In the genomic region with DNA sequence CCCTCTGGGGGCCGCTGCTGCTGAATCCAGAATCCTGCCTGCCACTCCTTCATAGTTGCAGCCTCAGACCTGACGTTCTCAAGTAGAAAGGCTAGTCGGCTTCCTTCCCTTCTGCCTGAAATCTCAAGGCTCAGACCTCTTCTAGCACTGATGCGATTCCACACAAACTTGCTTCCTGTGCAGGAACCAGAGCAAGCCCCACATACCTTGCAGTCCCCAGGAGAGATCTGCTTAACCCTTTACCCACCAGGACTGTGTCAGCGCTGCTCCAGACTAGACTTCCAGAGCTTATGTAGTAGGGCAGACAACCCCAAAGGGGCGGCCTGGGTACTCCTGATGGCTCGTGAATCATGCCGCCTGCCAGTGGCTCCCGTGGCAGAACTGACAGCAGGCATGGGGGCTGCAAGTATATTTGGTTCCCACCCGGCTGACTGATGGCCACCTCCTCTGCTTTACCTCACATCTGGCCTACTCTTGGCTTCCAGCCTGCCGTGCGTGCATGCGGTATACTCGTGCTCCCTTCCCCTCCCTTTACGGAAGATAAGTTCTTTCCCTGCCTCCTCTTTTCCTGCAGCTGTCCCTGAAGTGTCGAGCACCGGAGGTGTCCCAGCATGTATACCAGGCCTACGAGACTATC, we compare ENCODE assay signal across 13 mouse cellular contexts. TPM values are rescaled to one million over a fixed set of nuclear protein-coding genes. Genes with fewer than 3 reads are reported as not detected.
A peak's percentile ranks its signal among the peaks of the same experiment; 100 is the strongest.
DNase-seq lines count a peak whose midpoint lies in the region.
"Had no signal": no experiment of that assay in that cellular context is flagged by ENCODE, and none has a peak within 500 bp of the region (broad histone marks: within the 10 kb centered on the region; RNA-seq: fewer than 3 reads in every experiment).

No protein-coding gene starts in this region.

- intact Hi-C loops in left cerebral cortex, postnatal 36 days (cut with DNase I), result loop anchor here (2.0 kb wide), 1 partner anchor 20 kb away; no protein-coding TSS in a partner anchor

- DNase-seq in layer of hippocampus, adult 11-12 months (ENCODE audit: low spot score), result peak; percentile 80
- no peak for DNase-seq in layer of hippocampus, adult 9-10 months (ENCODE audit: low spot score)
- DNase-seq in frontal cortex, postnatal 36 days (ENCODE audit: low spot score in 2 of 2), result peak; percentile 81 to 84
- peak; percentile 76 to 78 for DNase-seq in left cerebral cortex, postnatal 36 days (ENCODE audit: low spot score in 2 of 2)
- DNase-seq in right cerebral cortex, postnatal 36 days (ENCODE audit: low spot score in 2 of 2), result peak; percentile 80 to 86
- DNase-seq in ovary, postnatal 10 days (ENCODE audit: low spot score), result no peak
- no peak for DNase-seq in adrenal gland, postnatal 14 days
- DNase-seq: cerebellum, adult 2 months; gastrocnemius, postnatal 14 days; lung, embryonic 14.5 days; thymus, postnatal 14 days had no signal

RNA-seq across cellular contexts. Expression of a gene that starts 16.7 kb away (rescaled TPM):
- total RNA-seq in left cerebral cortex, postnatal 36 days (2021), result 10 to 100 TPM; 72.2 to 77.6 TPM
- 0.30 and 0.34 TPM in 2 replicates for total RNA-seq in adrenal gland, postnatal 14 days (2021)
- total RNA-seq: megakaryocyte, adult 5-6 weeks; monocyte, adult 5-6 weeks had no signal

RNA-seq across cellular contexts. Expression of a gene that starts 23.9 kb away (rescaled TPM):
- 10 to 100 TPM; 82.7 to 98.5 TPM for total RNA-seq in left cerebral cortex, postnatal 36 days (2021)
- 34.5 and 35.0 TPM in 2 replicates for total RNA-seq in adrenal gland, postnatal 14 days (2021)

RNA-seq across cellular contexts. Expression of a gene that starts 54.6 kb away (rescaled TPM):
- total RNA-seq in left cerebral cortex, postnatal 36 days (2021), result 100 to 1,000 TPM; 145 to 153 TPM
- total RNA-seq in adrenal gland, postnatal 14 days (2021), result 59.5 and 77.4 TPM in 2 replicates

RNA-seq across cellular contexts. Expression of a gene that starts 57.5 kb away (rescaled TPM):
- 10 to 100 TPM; 22.2 to 26.2 TPM for total RNA-seq in left cerebral cortex, postnatal 36 days (2021)
- 18.3 and 19.0 TPM in 2 replicates for total RNA-seq in adrenal gland, postnatal 14 days (2021)

RNA-seq across cellular contexts. Expression of a gene that starts 57.8 kb away (rescaled TPM):
- total RNA-seq in left cerebral cortex, postnatal 36 days (2021), result 100 to 1,000 TPM; 222 to 343 TPM
- total RNA-seq in adrenal gland, postnatal 14 days (2021), result 297 and 324 TPM in 2 replicates

Comparison
In these comparisons a context has a peak if more than half of its experiments do, and no peak if none do; other contexts are left out.
1. DNase-seq: peak in layer of hippocampus, adult 11-12 months (single experiment), frontal cortex, postnatal 36 days (2 of 2), left cerebral cortex, postnatal 36 days (2 of 2) and right cerebral cortex, postnatal 36 days (2 of 2); none in layer of hippocampus, adult 9-10 months (single experiment), ovary, postnatal 10 days (single experiment) and adrenal gland, postnatal 14 days (single experiment).
2. RNA of a gene that starts 16.7 kb away (total RNA-seq): 72.2 to 77.6 TPM in left cerebral cortex, postnatal 36 days; 0.30 to 0.34 TPM in adrenal gland, postnatal 14 days; every median in the first group is over 10 times any median in the second.